Mouse (Mus musculus) spleen, postnatal 14 days (tissue): ENCODE results near the gene Ubtd2.
"Not testable (repeated sequence)": the region's sequence is repeated elsewhere in the genome, so short reads cannot be mapped to it uniquely, and the experiment has no call there.

ENCODE experiments used
- DNase-seq, 2 experiments: peaks; one replicate each; pipeline ENCODE4 v3.0.0; 2021 to 2022; ENCODE audit warnings: low spot score in 2 of 2

The Ubtd2 gene

GRCm38 (mm10) chr11:32464282-32464681 is 9.1 kb downstream of the Ubtd2 start:
- DNase-seq = no peak

GRCm38 (mm10) chr11:32471925-32472324 is 16.8 kb downstream of the Ubtd2 start:
- DNase-seq = no peak

- DNase-seq = no peak
Observed at GRCm38 (mm10) chr11:32474725-32475124, 19.6 kb downstream of the Ubtd2 start.

- no peak for DNase-seq
Observed at GRCm38 (mm10) chr11:32475487-32476236, 20.5 kb downstream of the Ubtd2 start.

GRCm38 (mm10) chr11:32481525-32481924 is 26.4 kb downstream of the Ubtd2 start:
- no peak for DNase-seq

- DNase-seq = no peak
Observed at GRCm38 (mm10) chr11:32485290-32485689, 30.1 kb downstream of the Ubtd2 start.

GRCm38 (mm10) chr11:32486621-32487020 is 31.5 kb downstream of the Ubtd2 start:
- no peak for DNase-seq

GRCm38 (mm10) chr11:32487501-32487900 is 32.3 kb downstream of the Ubtd2 start:
- DNase-seq = no peak

GRCm38 (mm10) chr11:32488344-32488743 is 33.2 kb downstream of the Ubtd2 start:
- no peak for DNase-seq

- DNase-seq = no peak
Observed at GRCm38 (mm10) chr11:32488808-32489670, 33.9 kb downstream of the Ubtd2 start.

GRCm38 (mm10) chr11:32491079-32491478 is 35.9 kb downstream of the Ubtd2 start:
- no peak for DNase-seq

- DNase-seq = no peak
Observed at GRCm38 (mm10) chr11:32493312-32493711, 38.1 kb downstream of the Ubtd2 start.

GRCm38 (mm10) chr11:32495283-32495682 is 40.1 kb downstream of the Ubtd2 start:
- no peak for DNase-seq

- DNase-seq = no peak
Observed at GRCm38 (mm10) chr11:32498757-32499535, 43.8 kb downstream of the Ubtd2 start.

GRCm38 (mm10) chr11:32499931-32500330 is 44.8 kb downstream of the Ubtd2 start:
- DNase-seq = no peak

GRCm38 (mm10) chr11:32503711-32504110 is 48.5 kb downstream of the Ubtd2 start:
- no peak for DNase-seq

GRCm38 (mm10) chr11:32505091-32505739 is 50.0 kb downstream of the Ubtd2 start:
- no peak for DNase-seq

- no peak for DNase-seq
Observed at GRCm38 (mm10) chr11:32510930-32511329, 55.8 kb downstream of the Ubtd2 start.

GRCm38 (mm10) chr11:32514853-32515252 is 59.7 kb downstream of the Ubtd2 start:
- not testable (repeated sequence) for DNase-seq

- no peak for DNase-seq
Observed at GRCm38 (mm10) chr11:32516091-32516490, 60.9 kb downstream of the Ubtd2 start.

GRCm38 (mm10) chr11:32516916-32517712 is 61.9 kb downstream of the Ubtd2 start:
- DNase-seq = no peak
